Mouse (Mus musculus) neural tube, embryonic 11.5 days (tissue): ENCODE data around the gene Dop1b. TPM values are rescaled to one million over a fixed set of nuclear protein-coding genes. Genes with fewer than 3 reads are reported as not detected.

ENCODE experiments used
- ATAC-seq: fragments of 200-750 bp; cut with Nextera tagmentation; 2 replicates; pipeline ENCODE4 v1.8.0; 2017; ENCODE audit warnings: moderate number of reproducible peaks, mild to moderate bottlenecking, moderate TSS enrichment, moderate library complexity; ENCODE audit not compliant: insufficient read depth, low FRiP score, low TSS enrichment
- DNase-seq: peaks from one replicate; pipeline ENCODE4 v3.0.0-alpha.2; 2015; ENCODE audit warnings: low spot score
- H3K27ac ChIP-seq: fragments of 300-500 bp; sonication (generic); 2 replicates; pipeline ENCODE4 v1.5.1; 2014; ENCODE audit warnings: low read depth, mild to moderate bottlenecking, low read length
- H3K27me3 ChIP-seq: fragments of 300-500 bp; sonication (generic); 2 replicates; pipeline ENCODE4 v1.6.1; 2014; ENCODE audit warnings: mild to moderate bottlenecking, low read length, mixed read lengths; ENCODE audit not compliant: control insufficient read depth, insufficient read depth
- H3K36me3 ChIP-seq: fragments of 300-500 bp; sonication (generic); 2 replicates; pipeline ENCODE4 v1.6.1; 2014; ENCODE audit warnings: mild to moderate bottlenecking, low read length, moderate library complexity, mixed read lengths; ENCODE audit not compliant: control insufficient read depth, insufficient read depth
- H3K4me1 ChIP-seq: fragments of 300-500 bp; sonication (generic); 2 replicates; pipeline ENCODE4 v1.6.1; 2014; ENCODE audit warnings: low read length, mixed read lengths; ENCODE audit not compliant: control insufficient read depth, insufficient read depth
- H3K4me2 ChIP-seq: fragments of 300-500 bp; sonication (generic); 2 replicates; pipeline ENCODE4 v1.6.1; 2014; ENCODE audit warnings: low read depth, mild to moderate bottlenecking, moderate library complexity
- H3K4me3 ChIP-seq: fragments of 300-500 bp; sonication (generic); 2 replicates; pipeline ENCODE4 v1.5.1; 2014; ENCODE audit warnings: low read depth, low read length
- H3K9ac ChIP-seq: fragments of 300-500 bp; sonication (generic); 2 replicates; pipeline ENCODE4 v1.6.1; 2014; ENCODE audit warnings: mild to moderate bottlenecking, low read length
- H3K9me3 ChIP-seq: fragments of 300-500 bp; sonication (generic); 2 replicates; pipeline ENCODE4 v1.6.1; 2016; ENCODE audit warnings: low read length; ENCODE audit not compliant: control insufficient read depth
- WGBS: fragments of 180-500 bp; shearing (Covaris S2); extraction: QIAGEN DNeasy Blood & Tissue Kit; methylation state at CpG from one replicate; pipeline ENCODE4 v1.1.7; 2014; 5-methylcytosine and 5-hydroxymethylcytosine counted together
- polyA plus RNA-seq: library from polyadenylated mRNA; unstranded; fragments of >200 nt; fragmentation: Nextera tagmentation; extraction: Ambion mirVana; gene quantifications from 2 replicates; pipeline ENCODE4 v1.2.1, GENCODE M21; 2014

Gene Dop1b
- polyA plus RNA-seq, 1 experiment from 2014 or later = 16.5 TPM

DNA sequence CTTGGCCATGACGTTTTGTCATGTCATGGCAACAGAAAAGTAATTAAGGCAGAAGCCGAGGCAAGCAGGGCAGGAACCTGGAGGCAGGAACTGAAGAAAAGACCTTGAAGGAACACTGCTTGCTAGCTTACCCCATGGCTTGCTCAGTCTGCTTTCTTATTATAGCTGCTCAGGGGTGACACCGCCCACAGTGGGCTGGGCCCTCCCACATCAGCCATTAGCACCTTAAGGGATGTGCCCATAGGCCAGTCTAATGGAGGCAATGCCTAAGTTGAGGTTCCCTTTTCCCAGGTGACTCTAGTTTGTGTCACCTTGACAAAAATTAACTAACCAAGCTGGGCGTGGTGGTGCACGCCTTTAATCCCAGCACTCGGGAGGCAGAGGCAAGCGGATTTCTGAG lies 4.6 kb upstream of the Dop1b start:
- H3K4me2 ChIP-seq = no peak overlapping the region
- no peak overlapping the region for H3K4me3 ChIP-seq
- ATAC-seq (no peak), DNase-seq (no peak)
- no peaks in the 10 kb centered on the region for H3K36me3 ChIP-seq
- no peak overlapping the region for H3K27ac ChIP-seq
- no peaks in the 10 kb centered on the region for H3K4me1 ChIP-seq
- H3K27me3 ChIP-seq = peaks cover 5% of the 10 kb centered on the region
- no peak overlapping the region for H3K9ac ChIP-seq
- WGBS = 91% methylated on average over 7 of the region's 7 CpGs
- H3K9me3 ChIP-seq = no peaks in the 10 kb centered on the region

DNA sequence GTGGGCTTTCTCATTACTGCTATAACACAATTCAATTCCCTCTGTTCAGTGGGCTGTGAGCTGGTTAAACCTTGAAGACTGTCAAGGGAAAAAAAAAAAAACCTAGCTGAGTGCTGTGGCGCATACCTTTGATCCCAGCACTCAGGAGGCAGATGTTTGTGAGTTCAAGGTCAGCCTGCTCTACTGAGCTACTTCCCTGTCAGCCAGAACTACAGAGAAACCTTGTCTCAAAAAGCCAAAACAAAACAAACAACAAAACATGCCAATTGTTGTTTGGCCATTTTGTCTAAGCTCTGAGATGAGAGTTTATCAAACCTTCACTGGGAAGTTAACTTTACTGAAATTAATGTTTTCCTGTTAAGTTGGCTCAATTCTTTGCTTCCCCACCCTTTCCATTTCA lies 2.5 kb upstream of the Dop1b start:
- Histone ChIP-seq H3K9me3 (no peaks in the 10 kb centered on the region), H3K27me3 (peaks cover 11% of the 10 kb centered on the region), H3K27ac (no peak overlapping the region), H3K4me3 (no peak overlapping the region), H3K36me3 (no peaks in the 10 kb centered on the region), H3K4me1 (0 out of 2 replicates have a peak, but pooled peaks cover 4% of the 10 kb centered on the region), H3K4me2 (no peak overlapping the region), H3K9ac (no peak overlapping the region)
- no peak for ATAC-seq
- no peak for DNase-seq
- 78% methylated on average over 1 of the region's 1 CpGs for WGBS

DNA sequence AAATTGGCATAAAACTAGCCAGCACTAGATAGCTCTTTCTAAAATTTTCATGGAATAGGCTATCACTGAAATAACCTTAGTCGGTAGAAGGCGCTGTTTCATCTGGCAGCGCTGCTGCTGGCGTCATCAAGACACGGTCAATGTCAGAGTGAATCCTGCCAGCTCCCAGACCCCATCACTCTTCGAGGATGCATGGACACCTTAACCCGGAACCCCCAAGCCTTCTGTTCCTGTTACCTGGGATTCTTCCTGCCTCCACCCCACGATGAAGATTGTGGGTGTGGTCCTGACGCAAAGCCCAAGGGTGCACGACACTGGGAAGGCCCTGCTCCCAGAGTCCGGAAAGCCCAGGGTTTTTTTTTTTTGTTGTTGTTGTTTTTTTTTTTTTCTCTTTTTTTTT lies 780 bp upstream of the Dop1b start:
- H3K4me3 ChIP-seq = peak overlapping the region; percentile 65
- WGBS = under 1% methylated on average over 11 of the region's 11 CpGs
- H3K4me1 ChIP-seq = 0 out of 2 replicates have a peak, but pooled peaks cover 4% of the 10 kb centered on the region
- H3K27me3 ChIP-seq = peaks cover 11% of the 10 kb centered on the region
- peak overlapping the region; percentile 47 for H3K4me2 ChIP-seq
- H3K9ac ChIP-seq = no peak overlapping the region
- ATAC-seq (peak; percentile 24), DNase-seq (peak; percentile 69)
- no peak overlapping the region for H3K27ac ChIP-seq
- no peaks in the 10 kb centered on the region for H3K36me3 ChIP-seq
- no peaks in the 10 kb centered on the region for H3K9me3 ChIP-seq

DNA sequence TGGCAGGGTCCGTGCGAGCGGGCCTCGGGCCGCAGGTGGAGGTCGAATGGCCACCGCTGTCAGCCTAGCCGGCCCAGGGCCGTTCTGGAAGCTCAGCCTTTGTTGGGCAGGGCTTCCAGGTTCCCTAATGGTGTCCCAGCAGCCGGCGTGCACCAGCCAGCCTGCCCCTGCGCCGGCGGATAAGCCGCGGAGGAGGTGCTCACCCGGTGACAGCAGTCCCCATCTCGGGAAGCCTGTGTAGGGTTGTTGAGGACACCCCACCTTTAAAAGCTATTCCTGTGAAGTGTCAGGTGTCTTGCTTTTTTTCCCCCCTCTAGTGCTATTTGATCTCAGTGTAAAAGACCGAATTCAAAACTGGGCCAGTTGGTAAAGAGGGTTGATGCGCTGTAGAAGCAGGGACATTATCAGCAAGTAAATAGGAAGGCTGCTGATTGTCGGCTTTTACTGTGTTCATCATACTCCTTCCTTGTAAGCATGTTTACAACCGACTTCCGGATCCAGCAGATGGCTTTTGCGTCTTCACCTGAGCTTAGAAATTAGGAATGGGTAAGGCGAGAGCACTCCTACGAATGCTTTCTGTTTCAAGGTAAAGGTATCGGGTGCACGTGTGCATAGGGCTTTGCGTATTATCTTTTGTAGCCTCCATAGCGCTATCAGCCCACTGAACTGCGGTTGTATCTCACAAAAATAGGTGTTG lies 633 bp downstream of the Dop1b start:
- peak overlapping the region; percentile 59 for H3K4me2 ChIP-seq
- peaks cover 4% of the 10 kb centered on the region; the same call in 1 of the 2 replicates for H3K4me1 ChIP-seq
- H3K9ac ChIP-seq = peak overlapping the region; percentile 63
- H3K36me3 ChIP-seq = no peaks in the 10 kb centered on the region
- H3K9me3 ChIP-seq = no peaks in the 10 kb centered on the region
- ATAC-seq (no peak; the same call in 1 of the 2 replicates), DNase-seq (no peak)
- no peak overlapping the region for H3K27ac ChIP-seq
- peak overlapping the region; percentile 65 for H3K4me3 ChIP-seq
- 11% methylated on average over 31 of the region's 31 CpGs for WGBS
- peaks cover 6% of the 10 kb centered on the region; the same call in 1 of the 2 replicates for H3K27me3 ChIP-seq

DNA sequence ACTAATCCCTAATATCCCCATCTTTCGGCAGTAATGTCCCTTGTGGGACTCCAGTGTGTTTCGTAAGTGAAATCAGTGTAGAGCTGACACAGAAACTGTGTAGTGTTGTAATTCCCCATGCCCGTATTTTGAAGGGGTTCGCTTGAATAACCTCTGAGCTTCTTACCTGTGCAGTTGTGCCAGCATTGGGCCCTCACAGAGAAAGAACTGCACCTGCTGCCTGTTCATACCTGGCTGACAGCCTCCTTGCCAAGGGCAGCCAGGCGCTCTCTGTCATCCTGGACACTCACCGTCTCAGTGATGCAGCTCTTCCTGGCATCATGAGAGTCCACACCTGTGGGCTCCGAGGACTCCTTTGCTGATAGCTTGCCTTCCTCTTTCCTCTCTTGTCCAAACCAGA lies 1.3 kb downstream of the Dop1b start:
- peak overlapping the region; percentile 59 for H3K4me2 ChIP-seq
- ATAC-seq = no peak
- H3K9ac ChIP-seq = no peak overlapping the region; the same call in 1 of the 2 replicates
- peaks cover 4% of the 10 kb centered on the region; the same call in 1 of the 2 replicates for H3K4me1 ChIP-seq
- H3K9me3 ChIP-seq = no peaks in the 10 kb centered on the region
- no peak for DNase-seq
- no peaks in the 10 kb centered on the region for H3K36me3 ChIP-seq
- 86% methylated on average over 7 of the region's 7 CpGs for WGBS
- peaks cover 6% of the 10 kb centered on the region; the same call in 1 of the 2 replicates for H3K27me3 ChIP-seq
- no peak overlapping the region for H3K27ac ChIP-seq
- peak overlapping the region; percentile 65 for H3K4me3 ChIP-seq

DNA sequence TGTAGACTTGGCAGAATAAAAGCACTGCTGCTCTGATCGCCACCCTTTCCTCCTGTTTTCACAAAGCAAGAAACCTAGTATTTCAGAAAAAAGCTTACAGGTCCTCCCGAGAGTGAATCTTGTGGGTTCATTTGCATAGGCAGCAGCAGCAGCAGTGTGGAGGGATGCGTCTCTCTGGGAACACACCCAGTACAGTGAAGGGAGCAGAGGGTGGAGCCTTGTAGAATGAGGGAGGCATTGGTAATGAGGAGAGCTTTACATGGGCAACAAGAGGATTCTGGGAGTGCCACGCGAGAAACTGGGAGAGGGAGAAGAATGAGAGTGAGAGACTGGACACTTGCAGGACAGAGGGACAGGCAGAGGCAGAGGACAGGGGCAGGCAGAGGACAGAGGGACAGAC lies 2.7 kb downstream of the Dop1b start:
- DNase-seq (no peak), ATAC-seq (no peak)
- Histone ChIP-seq H3K36me3 (no peaks in the 10 kb centered on the region), H3K9me3 (no peaks in the 10 kb centered on the region), H3K27me3 (peaks cover 6% of the 10 kb centered on the region; the same call in 1 of the 2 replicates), H3K4me3 (no peak overlapping the region), H3K4me1 (peaks cover 4% of the 10 kb centered on the region; the same call in 1 of the 2 replicates), H3K9ac (no peak overlapping the region), H3K4me2 (no peak overlapping the region), H3K27ac (no peak overlapping the region)
- WGBS = 37% methylated on average over 5 of the region's 5 CpGs

DNA sequence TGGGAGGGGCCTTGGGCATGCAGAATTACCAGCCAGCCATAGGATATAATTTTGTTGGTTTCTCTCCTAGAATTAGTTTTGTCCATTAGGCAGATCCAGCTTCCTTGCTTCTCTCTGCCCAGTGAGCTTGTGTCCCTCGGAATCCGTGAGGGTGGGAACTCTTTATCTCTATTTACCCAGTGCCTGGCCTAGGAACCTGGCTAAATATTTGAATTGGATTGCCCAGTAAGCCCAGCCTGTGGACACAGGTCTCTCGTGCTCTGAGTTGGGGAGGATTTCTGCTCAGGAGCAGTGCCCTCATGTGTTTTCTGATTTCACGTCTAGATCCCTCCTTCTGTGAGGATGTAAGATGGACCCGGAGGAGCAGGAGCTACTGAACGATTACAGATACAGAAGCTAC lies 4.1 kb downstream of the Dop1b start:
- H3K4me2 ChIP-seq = no peak overlapping the region

DNA sequence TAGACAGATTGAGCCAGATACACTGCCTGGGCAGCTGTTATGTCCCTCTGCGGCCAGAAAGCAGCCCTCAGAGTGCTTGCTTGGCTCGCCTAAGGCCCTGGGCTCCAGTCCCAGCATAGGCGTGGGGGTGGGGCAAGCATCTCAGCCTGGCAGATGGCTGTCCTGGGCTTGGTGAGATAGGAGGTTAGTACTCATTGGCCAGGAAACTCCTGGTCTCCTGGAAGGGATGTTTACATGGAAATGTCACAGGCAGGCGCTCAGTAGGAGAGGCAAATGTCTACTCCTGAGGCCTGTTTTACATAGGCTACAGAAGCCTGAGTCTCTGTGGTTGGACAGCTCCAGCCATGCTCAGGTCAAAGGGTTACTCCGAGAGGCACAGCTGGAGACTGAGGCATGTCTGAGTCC lies 5.6 kb downstream of the Dop1b start:
- Histone ChIP-seq H3K4me1 (peaks cover 4% of the 10 kb centered on the region; the same call in 1 of the 2 replicates), H3K27me3 (peaks cover 6% of the 10 kb centered on the region; the same call in 1 of the 2 replicates), H3K4me3 (no peak overlapping the region), H3K9me3 (no peaks in the 10 kb centered on the region), H3K9ac (no peak overlapping the region), H3K27ac (no peak overlapping the region), H3K4me2 (no peak overlapping the region), H3K36me3 (no peaks in the 10 kb centered on the region)
- ATAC-seq (no peak), DNase-seq (peak; percentile 48)
- 30% methylated on average over 5 of the region's 5 CpGs for WGBS

More for the DNA sequence above, 4.1 kb downstream of the Dop1b start:
- peaks cover 6% of the 10 kb centered on the region; the same call in 1 of the 2 replicates for H3K27me3 ChIP-seq
- H3K9ac ChIP-seq = no peak overlapping the region
- peaks cover 4% of the 10 kb centered on the region; the same call in 1 of the 2 replicates for H3K4me1 ChIP-seq
- no peak for DNase-seq
- ATAC-seq = no peak
- no peaks in the 10 kb centered on the region for H3K9me3 ChIP-seq
- H3K27ac ChIP-seq = no peak overlapping the region
- H3K36me3 ChIP-seq = no peaks in the 10 kb centered on the region
- WGBS = 91% methylated on average over 6 of the region's 6 CpGs
- H3K4me3 ChIP-seq = no peak overlapping the region

DNA sequence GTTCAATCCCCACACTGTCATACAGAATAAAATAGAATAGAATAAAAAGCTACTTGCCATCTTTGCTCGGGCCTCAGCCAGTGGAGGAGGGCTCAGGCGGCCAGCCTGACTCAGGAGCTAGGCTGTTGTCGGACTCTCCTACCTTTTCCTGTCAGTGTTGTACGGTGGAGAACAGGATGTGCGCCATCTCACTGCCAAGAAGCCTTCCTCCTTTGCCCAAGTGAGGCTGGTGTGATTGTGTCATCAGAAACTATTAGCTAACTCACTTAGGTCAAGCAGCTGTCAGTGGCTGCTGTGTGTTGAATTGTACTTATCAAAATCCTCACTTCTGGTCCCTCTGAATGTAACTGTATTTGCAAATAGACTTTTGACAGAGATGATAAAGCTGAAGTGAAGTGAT lies 10.1 kb downstream of the Dop1b start:
- 94% methylated on average over 5 of the region's 5 CpGs for WGBS
- ATAC-seq (no peak), DNase-seq (no peak)
- no peaks in the 10 kb centered on the region for H3K9me3 ChIP-seq
- H3K4me1 ChIP-seq = no peaks in the 10 kb centered on the region; the same call in 1 of the 2 replicates
- no peak overlapping the region for H3K4me2 ChIP-seq
- no peaks in the 10 kb centered on the region for H3K36me3 ChIP-seq
- no peaks in the 10 kb centered on the region for H3K27me3 ChIP-seq
- no peak overlapping the region for H3K27ac ChIP-seq
- no peak overlapping the region for H3K4me3 ChIP-seq
- H3K9ac ChIP-seq = no peak overlapping the region
